Mouse (Mus musculus) hindbrain, embryonic 12.5 days (tissue): Measurements from ENCODE around the gene Uba6. TPM values are rescaled to one million over a fixed set of nuclear protein-coding genes. Genes with fewer than 3 reads are reported as not detected.

Source experiments
- ATAC-seq: fragments of 200-750 bp; cut with Nextera tagmentation; 2 replicates; pipeline ENCODE4 v1.8.0; 2017; ENCODE audit warnings: moderate TSS enrichment; ENCODE audit not compliant: low FRiP score
- H3K27ac ChIP-seq: fragments of 300-500 bp; sonication (generic); 2 replicates; pipeline ENCODE4 v1.5.1; 2016; ENCODE audit warnings: mild to moderate bottlenecking
- H3K27me3 ChIP-seq: fragments of 300-500 bp; sonication (generic); 2 replicates; pipeline ENCODE4 v1.6.1; 2016; ENCODE audit warnings: mild to moderate bottlenecking
- H3K36me3 ChIP-seq: fragments of 300-500 bp; sonication (generic); 2 replicates; pipeline ENCODE4 v1.6.1; 2016; ENCODE audit warnings: mild to moderate bottlenecking
- H3K4me1 ChIP-seq: fragments of 300-500 bp; sonication (generic); 2 replicates; pipeline ENCODE4 v1.6.1; 2016
- H3K4me2 ChIP-seq: fragments of 300-500 bp; sonication (generic); replicated peaks from 2 replicates; pipeline ENCODE4 v1.6.1; 2016; ENCODE audit warnings: mild to moderate bottlenecking
- H3K4me3 ChIP-seq: fragments of 300-500 bp; sonication (generic); 2 replicates; pipeline ENCODE4 v1.5.1; 2016; ENCODE audit warnings: mild to moderate bottlenecking
- H3K9ac ChIP-seq: fragments of 300-500 bp; sonication (generic); 2 replicates; pipeline ENCODE4 v1.6.1; 2016; ENCODE audit warnings: mild to moderate bottlenecking, moderate library complexity
- H3K9me3 ChIP-seq: fragments of 300-500 bp; sonication (generic); replicated peaks from 2 replicates; pipeline ENCODE4 v1.6.1; 2016; ENCODE audit warnings: mild to moderate bottlenecking
- WGBS: fragments of 180-500 bp; shearing (Covaris S2); methylation state at CpG from one replicate; pipeline ENCODE4 v1.1.7; 2016; 5-methylcytosine and 5-hydroxymethylcytosine counted together
- polyA plus RNA-seq: library from polyadenylated mRNA; unstranded; fragments of >200 nt; fragmentation: Nextera tagmentation; extraction: Ambion mirVana; gene quantifications from 2 replicates; pipeline ENCODE4 v1.2.1, GENCODE M21; 2016

Uba6 gene
- polyA plus RNA-seq, 1 experiment from 2014 or later: 21.3 TPM

DNA sequence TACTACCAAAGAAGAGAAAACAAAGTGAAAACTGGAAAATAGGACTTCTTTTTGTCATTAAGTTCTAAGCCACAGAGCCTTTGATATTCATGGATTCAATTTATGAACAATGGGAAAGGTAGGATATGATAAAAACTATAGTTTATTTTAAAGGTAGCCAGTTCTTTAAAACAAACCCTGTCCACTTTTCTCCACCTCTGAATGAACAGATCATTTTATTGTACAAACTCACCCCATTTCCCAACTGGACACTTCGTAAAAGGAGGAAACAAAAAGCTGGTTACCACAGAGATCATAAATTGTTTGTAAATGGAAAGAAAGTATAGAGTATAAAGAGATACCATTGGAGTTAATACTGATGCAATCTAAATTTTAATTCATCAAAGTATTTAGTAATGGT is 61.5 kb downstream of the Uba6 start:
- ATAC-seq: no peak
- peaks cover 13% of the 10 kb centered on the region for H3K36me3 ChIP-seq

DNA sequence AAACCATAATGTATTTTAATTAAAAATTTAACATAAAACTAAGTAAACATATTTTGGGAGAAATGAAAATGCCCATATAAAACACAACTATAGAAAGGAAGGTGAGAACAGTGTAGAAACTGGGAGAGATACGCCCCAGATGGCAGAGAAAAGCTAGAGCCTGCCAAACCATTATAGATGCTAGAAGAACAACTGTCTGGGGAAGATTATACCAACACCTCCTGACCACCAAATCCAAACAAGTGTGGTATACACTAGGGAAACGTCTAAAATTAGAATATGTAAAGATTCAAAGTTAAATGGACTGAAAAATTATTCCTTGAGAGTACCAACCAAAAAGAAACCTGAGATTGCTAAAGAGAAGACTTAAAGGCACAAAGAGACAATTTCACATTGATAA is 66.0 kb downstream of the Uba6 start:
- Histone ChIP-seq H3K4me1 (no peaks in the 10 kb centered on the region), H3K9me3 (no peaks in the 10 kb centered on the region), H3K4me3 (no peak overlapping the region), H3K36me3 (peaks cover 5% of the 10 kb centered on the region; the same call in 1 of the 2 replicates), H3K27me3 (no peaks in the 10 kb centered on the region), H3K27ac (no peak overlapping the region), H3K4me2 (no peak overlapping the region), H3K9ac (no peak overlapping the region)
- ATAC-seq: no peak
- WGBS: 86% methylated on average over 2 of the region's 2 CpGs

More for the DNA sequence above, 61.5 kb downstream of the Uba6 start:
- Histone ChIP-seq H3K4me3 (no peak overlapping the region), H3K9ac (no peak overlapping the region), H3K27ac (no peak overlapping the region), H3K4me1 (no peaks in the 10 kb centered on the region), H3K27me3 (no peaks in the 10 kb centered on the region), H3K9me3 (no peaks in the 10 kb centered on the region), H3K4me2 (no peak overlapping the region)
- 100% methylated on average over 1 of the region's 1 CpGs for WGBS

DNA sequence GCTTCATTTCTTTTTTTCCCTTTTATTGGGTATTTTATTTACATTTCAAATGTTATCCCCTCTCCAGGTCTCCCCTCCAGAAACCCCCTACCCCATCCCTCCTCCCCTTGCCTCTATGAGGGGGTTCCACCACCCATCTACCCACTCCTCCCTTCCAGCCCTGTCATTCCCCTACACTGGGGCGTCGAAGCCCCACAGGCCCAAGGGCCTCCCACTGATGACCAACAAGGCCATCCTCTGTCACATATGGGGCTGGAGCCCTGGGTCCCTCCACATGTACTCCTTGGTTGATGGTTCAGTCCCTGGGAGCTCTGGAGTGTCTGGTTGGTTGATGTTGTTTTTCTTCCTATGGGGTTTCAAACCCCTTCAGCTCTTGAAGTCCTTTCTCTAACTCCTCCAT is 70.4 kb downstream of the Uba6 start:
- Histone ChIP-seq H3K9me3 (no peaks in the 10 kb centered on the region), H3K27me3 (no peaks in the 10 kb centered on the region), H3K9ac (no peak overlapping the region), H3K36me3 (no peaks in the 10 kb centered on the region), H3K4me3 (no peak overlapping the region), H3K4me1 (no peaks in the 10 kb centered on the region), H3K4me2 (no peak overlapping the region), H3K27ac (no peak overlapping the region)
- WGBS: 94% methylated on average over 2 of the region's 2 CpGs
- ATAC-seq: no peak

DNA sequence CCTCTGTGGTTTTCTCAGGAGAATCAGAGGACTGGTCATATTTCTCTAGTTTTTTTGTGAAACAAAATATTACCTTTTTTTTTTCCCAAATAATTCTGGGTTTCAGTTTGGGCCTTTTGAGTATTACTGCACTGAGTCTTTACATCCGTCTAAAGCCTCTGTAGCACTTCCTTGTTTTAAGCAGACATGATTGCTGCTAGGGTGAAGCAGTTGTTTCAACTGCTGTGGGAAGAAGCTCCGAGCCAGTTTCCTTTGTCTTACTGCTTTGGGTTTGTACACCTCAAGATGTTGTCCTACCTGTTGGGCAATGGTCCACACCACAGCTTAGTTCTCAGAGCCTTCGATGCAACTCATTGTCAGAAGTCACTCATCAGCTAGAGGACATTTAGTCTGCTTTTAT is 72.0 kb downstream of the Uba6 start:
- no peaks in the 10 kb centered on the region for H3K4me1 ChIP-seq
- H3K4me2 ChIP-seq: no peak overlapping the region
- H3K4me3 ChIP-seq: no peak overlapping the region
- no peak overlapping the region for H3K9ac ChIP-seq
- no peak for ATAC-seq
- H3K27ac ChIP-seq: no peak overlapping the region
- H3K27me3 ChIP-seq: no peaks in the 10 kb centered on the region
- no peaks in the 10 kb centered on the region for H3K36me3 ChIP-seq
- WGBS: 84% methylated on average over 3 of the region's 3 CpGs
- H3K9me3 ChIP-seq: no peaks in the 10 kb centered on the region

DNA sequence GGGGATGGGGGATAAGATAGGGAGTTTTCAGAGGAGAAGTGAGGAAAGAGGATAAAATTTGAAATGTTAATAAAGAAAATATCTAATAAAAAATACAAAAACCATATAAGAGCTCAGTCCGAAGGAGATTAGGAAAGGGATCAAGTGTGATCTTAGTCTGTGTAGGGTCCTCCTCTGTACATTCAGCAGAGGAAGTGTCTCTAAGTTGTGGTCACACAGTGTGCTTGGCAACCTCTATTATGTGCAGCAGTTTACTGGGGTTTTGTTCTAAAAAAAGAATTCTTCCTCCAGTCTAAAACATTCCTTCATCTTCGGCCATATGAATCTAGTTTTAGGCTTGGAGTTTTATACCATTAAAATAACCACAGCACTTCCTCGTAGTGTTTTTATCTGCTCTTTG is 73.6 kb downstream of the Uba6 start:
- Histone ChIP-seq H3K27me3 (no peaks in the 10 kb centered on the region), H3K36me3 (no peaks in the 10 kb centered on the region), H3K4me3 (no peak overlapping the region), H3K4me1 (no peaks in the 10 kb centered on the region), H3K4me2 (no peak overlapping the region), H3K9me3 (no peaks in the 10 kb centered on the region), H3K27ac (no peak overlapping the region), H3K9ac (no peak overlapping the region)
- no peak for ATAC-seq
- 87% methylated on average over 3 of the region's 3 CpGs for WGBS

DNA sequence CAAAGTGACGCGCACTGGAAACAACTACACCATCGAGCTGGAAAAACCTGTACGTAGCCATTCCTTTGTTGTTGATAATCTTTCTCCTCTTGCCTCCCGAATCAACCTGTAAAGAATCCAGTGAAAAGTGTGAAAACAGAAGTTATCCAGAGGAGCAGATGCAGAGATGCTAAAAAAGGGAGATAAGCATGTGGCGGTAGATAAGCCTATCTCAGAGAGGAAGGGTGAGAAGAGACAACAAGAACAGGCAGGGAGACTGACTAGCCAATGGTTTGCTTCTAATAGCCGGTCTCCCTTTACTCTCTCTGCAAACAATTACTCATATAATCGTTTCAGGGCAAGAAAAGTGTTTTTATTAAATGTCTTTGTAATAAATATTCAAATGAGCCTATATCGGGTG is 77.8 kb downstream of the Uba6 start:
- Histone ChIP-seq H3K27me3 (no peaks in the 10 kb centered on the region), H3K36me3 (no peaks in the 10 kb centered on the region), H3K9ac (no peak overlapping the region), H3K4me3 (no peak overlapping the region), H3K9me3 (no peaks in the 10 kb centered on the region), H3K4me2 (no peak overlapping the region), H3K4me1 (no peaks in the 10 kb centered on the region), H3K27ac (no peak overlapping the region)
- WGBS: 86% methylated on average over 9 of the region's 9 CpGs
- no peak for ATAC-seq

DNA sequence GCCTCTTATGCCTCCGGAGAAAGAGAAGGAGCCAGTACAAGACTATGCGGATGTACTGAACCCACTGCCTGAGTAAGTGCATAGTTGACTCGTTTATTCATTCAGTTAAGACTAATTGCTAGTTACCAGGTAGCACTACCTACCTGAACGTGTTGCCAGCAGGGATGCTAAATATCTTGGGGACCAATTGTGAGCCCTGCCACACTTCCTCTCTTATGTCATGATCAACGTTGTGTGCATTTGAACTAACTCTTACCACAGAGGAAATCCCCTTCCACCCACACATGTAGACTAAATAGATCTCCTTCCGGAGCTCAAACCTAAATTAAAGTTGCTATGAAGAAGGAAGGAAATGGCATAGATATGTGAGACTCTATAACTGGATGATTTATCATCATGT is 85.9 kb downstream of the Uba6 start:
- Histone ChIP-seq H3K4me1 (no peaks in the 10 kb centered on the region), H3K27me3 (no peaks in the 10 kb centered on the region), H3K9ac (no peak overlapping the region), H3K4me2 (no peak overlapping the region), H3K4me3 (no peak overlapping the region), H3K36me3 (no peaks in the 10 kb centered on the region), H3K9me3 (no peaks in the 10 kb centered on the region), H3K27ac (no peak overlapping the region)
- ATAC-seq: no peak
- 82% methylated on average over 6 of the region's 6 CpGs for WGBS

DNA sequence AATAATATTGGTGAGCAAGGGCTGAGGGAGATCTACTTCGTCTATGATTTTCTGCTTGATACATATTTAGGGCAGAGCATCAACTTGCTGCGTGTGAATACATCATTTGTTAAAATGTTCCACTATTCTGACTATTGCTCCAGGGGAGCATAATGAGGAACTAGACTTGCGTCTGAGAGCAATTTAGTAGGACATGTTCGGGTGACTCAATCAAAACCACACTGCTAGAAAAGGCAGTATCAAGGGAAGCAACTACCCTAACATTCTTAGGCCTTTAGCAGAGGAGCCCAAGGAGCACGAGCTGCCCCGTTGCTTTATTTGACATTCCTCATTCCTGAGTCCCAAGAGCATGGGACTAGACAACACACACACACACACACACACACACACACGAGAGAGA is 87.6 kb downstream of the Uba6 start:
- WGBS: 84% methylated on average over 7 of the region's 7 CpGs

DNA sequence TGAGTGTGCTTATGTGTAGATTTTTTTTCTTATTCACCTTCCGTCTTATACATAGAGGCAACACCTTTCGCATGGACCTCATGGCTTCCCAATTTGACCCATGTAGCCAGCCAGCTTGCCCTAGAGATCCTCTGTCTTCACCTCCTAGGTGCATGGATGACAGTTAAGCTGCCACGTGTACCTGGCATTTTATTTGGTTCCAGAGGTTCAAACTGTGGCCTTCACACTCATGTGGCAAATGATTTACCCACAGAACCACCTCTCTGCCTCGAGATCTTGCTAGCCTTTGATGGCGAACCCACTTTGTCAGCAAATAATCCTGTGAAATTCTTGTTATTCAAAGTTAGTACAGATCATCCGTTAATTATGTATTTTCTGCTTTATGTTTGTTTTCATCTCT is 88.6 kb downstream of the Uba6 start:
- Histone ChIP-seq H3K9ac (no peak overlapping the region), H3K27ac (no peak overlapping the region), H3K4me3 (no peak overlapping the region), H3K4me2 (no peak overlapping the region), H3K36me3 (no peaks in the 10 kb centered on the region), H3K9me3 (no peaks in the 10 kb centered on the region), H3K27me3 (no peaks in the 10 kb centered on the region), H3K4me1 (no peaks in the 10 kb centered on the region)
- no peak for ATAC-seq
- WGBS: 88% methylated on average over 6 of the region's 6 CpGs

More for the DNA sequence above, 87.6 kb downstream of the Uba6 start:
- no peak overlapping the region for H3K4me2 ChIP-seq
- no peak overlapping the region for H3K9ac ChIP-seq
- H3K27ac ChIP-seq: no peak overlapping the region
- H3K36me3 ChIP-seq: no peaks in the 10 kb centered on the region
- H3K4me1 ChIP-seq: no peaks in the 10 kb centered on the region
- ATAC-seq: no peak
- H3K9me3 ChIP-seq: no peaks in the 10 kb centered on the region
- H3K27me3 ChIP-seq: no peaks in the 10 kb centered on the region
- H3K4me3 ChIP-seq: no peak overlapping the region

DNA sequence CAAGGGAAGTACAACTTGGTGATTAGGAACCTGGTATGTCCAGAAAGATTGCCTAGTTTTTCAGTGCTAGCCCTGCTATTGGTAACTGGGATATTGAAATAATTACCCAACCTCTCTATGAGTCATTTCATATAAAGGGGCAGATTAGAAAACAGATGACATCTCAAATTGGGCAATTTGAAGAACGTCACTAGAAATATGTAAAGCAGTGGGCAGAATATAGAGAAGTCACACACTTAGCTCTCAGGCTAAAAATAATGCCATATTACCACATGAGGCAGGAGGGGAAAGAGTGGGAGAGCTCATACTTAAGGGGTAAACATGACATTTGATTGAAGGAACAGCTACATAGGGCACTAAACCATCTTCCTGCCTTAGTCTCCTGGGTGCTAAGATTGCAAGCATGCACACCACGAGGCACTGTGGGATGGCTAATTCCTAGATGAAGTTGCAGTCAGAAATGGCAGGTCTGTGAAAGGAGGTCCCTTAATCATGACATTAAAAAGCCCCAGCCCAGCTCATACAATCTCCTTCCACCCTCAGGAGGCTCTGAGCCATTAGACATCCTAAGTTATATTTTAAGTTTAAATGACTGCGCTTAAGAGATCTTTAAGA is 93.8 kb downstream of the Uba6 start:
- H3K4me2 ChIP-seq: no peak overlapping the region
- H3K9me3 ChIP-seq: no peaks in the 10 kb centered on the region
- H3K27me3 ChIP-seq: no peaks in the 10 kb centered on the region
- no peak for ATAC-seq
- H3K27ac ChIP-seq: no peak overlapping the region
- no peak overlapping the region for H3K9ac ChIP-seq
- 85% methylated on average over 3 of the region's 3 CpGs for WGBS
- no peak overlapping the region for H3K4me3 ChIP-seq
- no peaks in the 10 kb centered on the region for H3K4me1 ChIP-seq
- H3K36me3 ChIP-seq: no peaks in the 10 kb centered on the region

DNA sequence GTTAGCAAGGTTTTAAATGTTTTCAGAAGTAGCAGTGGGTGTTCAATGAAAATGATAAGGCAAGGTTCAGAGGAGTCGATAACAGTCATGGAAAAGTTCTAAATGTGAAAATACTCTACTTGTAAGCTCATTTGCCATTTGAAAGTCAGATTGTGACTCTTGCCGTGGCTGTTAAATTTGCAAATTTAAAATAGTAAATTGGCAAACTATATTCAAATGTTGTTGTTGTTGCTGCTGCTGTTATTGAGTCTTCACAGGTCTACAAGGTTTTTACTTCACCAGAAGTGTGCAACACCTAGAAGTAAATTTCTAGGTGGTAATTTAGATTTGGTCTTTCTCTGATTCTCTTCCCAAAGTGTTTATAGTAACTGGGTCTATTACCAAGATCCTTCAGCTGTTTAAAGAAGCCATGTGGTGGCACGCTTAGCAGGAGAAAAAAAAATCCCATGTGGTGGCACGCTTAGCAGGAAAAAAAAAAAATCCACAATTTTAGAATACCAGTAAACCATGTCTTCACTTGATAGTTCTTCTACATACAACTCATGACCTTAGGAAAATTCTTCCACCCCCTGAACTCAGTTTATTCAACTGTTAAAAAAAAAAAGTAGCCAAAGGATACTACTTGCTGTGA is 99.7 kb downstream of the Uba6 start:
- no peaks in the 10 kb centered on the region for H3K4me1 ChIP-seq
- H3K9ac ChIP-seq: no peak overlapping the region
- no peaks in the 10 kb centered on the region for H3K36me3 ChIP-seq
- H3K4me3 ChIP-seq: no peak overlapping the region
- no peak overlapping the region for H3K27ac ChIP-seq
- 86% methylated on average over 4 of the region's 4 CpGs for WGBS
- H3K4me2 ChIP-seq: no peak overlapping the region
- no peak for ATAC-seq
- H3K27me3 ChIP-seq: no peaks in the 10 kb centered on the region
- H3K9me3 ChIP-seq: no peaks in the 10 kb centered on the region

DNA sequence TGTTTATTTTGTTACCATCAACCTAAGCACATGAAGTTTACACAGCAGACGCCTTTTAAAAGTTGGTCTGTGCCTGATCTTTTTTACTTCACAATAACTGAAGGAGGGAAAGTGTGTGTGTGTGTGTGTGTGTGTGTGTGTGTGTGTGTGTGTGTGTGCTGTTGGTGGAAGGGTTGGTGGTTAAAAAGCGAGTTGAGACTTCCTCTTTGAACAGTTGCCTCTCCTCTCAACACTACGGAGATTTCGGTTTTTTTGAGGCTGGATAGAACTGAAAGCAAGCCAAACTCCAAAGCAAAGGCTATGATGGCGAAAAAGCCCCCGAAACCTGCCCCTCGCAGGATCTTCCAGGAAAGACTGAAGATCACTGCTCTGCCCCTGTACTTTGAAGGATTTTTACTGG is 101.1 kb downstream of the Uba6 start, which contains the start of gene Stap1:
Gene Stap1 (plus strand): TSS at position 209 of the 400 bp plus-strand sequence.
- 78% methylated on average over 7 of the region's 7 CpGs for WGBS
- no peak within 1 kb of the TSS for H3K9ac ChIP-seq
- H3K4me3 ChIP-seq: no peak within 1 kb of the TSS
- no peak within 1 kb of the TSS for H3K27ac ChIP-seq
- no peak within 1 kb of the TSS for H3K4me2 ChIP-seq
- H3K4me1 ChIP-seq: no peaks in the 10 kb centered on the region
- no peaks in the 10 kb centered on the region for H3K9me3 ChIP-seq
- no peak for ATAC-seq
- no peaks in the 10 kb centered on the region for H3K27me3 ChIP-seq
- H3K36me3 ChIP-seq: no peaks in the 10 kb centered on the region

DNA sequence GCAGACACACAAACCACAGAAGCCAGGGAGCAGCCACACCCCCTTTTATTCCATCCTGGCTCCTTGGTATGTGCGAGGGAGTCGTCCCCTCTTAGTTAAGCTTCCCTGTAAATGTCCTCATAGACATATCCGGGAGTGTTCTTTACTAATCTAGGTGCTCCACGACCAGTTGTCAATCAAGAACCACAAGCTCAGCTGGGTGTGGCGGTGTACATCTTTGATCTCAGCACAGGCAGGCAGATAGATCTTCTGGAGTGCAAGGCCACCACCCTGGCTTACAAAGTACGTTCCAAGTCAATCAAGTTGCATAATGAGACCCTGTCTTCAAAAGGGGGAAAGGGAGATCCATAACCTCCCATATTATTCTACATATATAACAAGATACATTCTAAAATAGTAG is 103.5 kb downstream of the Uba6 start:
- no peak overlapping the region for H3K4me3 ChIP-seq
- ATAC-seq: no peak
- no peak overlapping the region for H3K4me2 ChIP-seq
- no peak overlapping the region for H3K27ac ChIP-seq
- WGBS: 70% methylated on average over 6 of the region's 6 CpGs
- no peaks in the 10 kb centered on the region for H3K36me3 ChIP-seq
- no peaks in the 10 kb centered on the region for H3K27me3 ChIP-seq
- no peaks in the 10 kb centered on the region for H3K9me3 ChIP-seq
- peaks cover 5% of the 10 kb centered on the region for H3K4me1 ChIP-seq
- H3K9ac ChIP-seq: no peak overlapping the region
